Mouse (Mus musculus) stomach, embryonic 14.5 days (tissue): ENCODE measurements around the gene Clec12b. TPM values are rescaled to one million over a fixed set of nuclear protein-coding genes. Genes with fewer than 3 reads are reported as not detected.

ENCODE experiments used
- ATAC-seq: fragments of 200-750 bp; cut with Nextera tagmentation; 2 replicates; pipeline ENCODE4 v1.8.0; 2017; ENCODE audit warnings: low read depth, moderate TSS enrichment; ENCODE audit not compliant: insufficient number of reproducible peaks, insufficient read depth, low FRiP score
- H3K27ac ChIP-seq: fragments of 300-500 bp; sonication (generic); 2 replicates; pipeline ENCODE4 v1.5.1; 2014; ENCODE audit warnings: mild to moderate bottlenecking, low read length, moderate library complexity, mixed read lengths
- H3K27me3 ChIP-seq: fragments of 300-500 bp; sonication (generic); 2 replicates; pipeline ENCODE4 v1.6.1; 2014; ENCODE audit warnings: low read length, control low read depth, mixed read lengths; ENCODE audit not compliant: control insufficient read depth, insufficient read depth
- H3K36me3 ChIP-seq: fragments of 300-500 bp; sonication (generic); 2 replicates; pipeline ENCODE4 v1.6.1; 2014; ENCODE audit warnings: mild to moderate bottlenecking, control low read depth, low read length, moderate library complexity, mixed read lengths; ENCODE audit not compliant: control insufficient read depth, insufficient read depth
- H3K4me1 ChIP-seq: fragments of 300-500 bp; sonication (generic); 2 replicates; pipeline ENCODE4 v1.6.1; 2014; ENCODE audit warnings: low read length, control low read depth, mixed read lengths; ENCODE audit not compliant: control insufficient read depth, insufficient read depth
- H3K4me2 ChIP-seq: fragments of 300-500 bp; sonication (generic); replicated peaks from 2 replicates; pipeline ENCODE4 v1.6.1; 2014; ENCODE audit warnings: low read depth, low read length, control low read depth
- H3K4me3 ChIP-seq: fragments of 300-500 bp; sonication (generic); 2 replicates; pipeline ENCODE4 v1.5.1; 2014; ENCODE audit warnings: low read depth, low read length, control low read depth
- H3K9ac ChIP-seq: fragments of 300-500 bp; sonication (generic); replicated peaks from 2 replicates; pipeline ENCODE4 v1.6.1; 2014; ENCODE audit warnings: low read depth, mild to moderate bottlenecking, control low read depth, low read length, moderate library complexity, mixed read lengths
- H3K9me3 ChIP-seq: fragments of 300-500 bp; sonication (generic); 2 replicates; pipeline ENCODE4 v1.6.1; 2016; ENCODE audit warnings: low read depth, low read length, control low read depth; ENCODE audit not compliant: control insufficient read depth
- WGBS: fragments of 180-500 bp; shearing (Covaris S2); extraction: QIAGEN DNeasy Blood & Tissue Kit; methylation state at CpG from one replicate; pipeline ENCODE4 v1.1.7; 2014; 5-methylcytosine and 5-hydroxymethylcytosine counted together
- polyA plus RNA-seq: library from polyadenylated mRNA; unstranded; fragments of >200 nt; fragmentation: Nextera tagmentation; extraction: Ambion mirVana; gene quantifications from 2 replicates; pipeline ENCODE4 v1.2.1, GENCODE M21; 2014

The Clec12b gene
- not detected in 2 replicates for polyA plus RNA-seq

GRCm38 (mm10) chr6:129385774-129386173 is at the start of gene Clec12b:
Gene Clec12b (minus strand): TSS chr6:129385874.
- WGBS, result 73% methylated on average over 2 of the region's 2 CpGs
- ATAC-seq, result no peak
- no peaks in the 10 kb centered on the region for H3K9me3 ChIP-seq
- H3K4me1 ChIP-seq, result 0 out of 2 replicates have a peak, but pooled peaks cover 3% of the 10 kb centered on the region
- H3K4me2 ChIP-seq, result no peak within 1 kb of the TSS
- no peaks in the 10 kb centered on the region for H3K36me3 ChIP-seq
- H3K27ac ChIP-seq, result no peak within 1 kb of the TSS
- no peak within 1 kb of the TSS for H3K4me3 ChIP-seq
- H3K9ac ChIP-seq, result no peak within 1 kb of the TSS
- no peaks in the 10 kb centered on the region for H3K27me3 ChIP-seq

DNA sequence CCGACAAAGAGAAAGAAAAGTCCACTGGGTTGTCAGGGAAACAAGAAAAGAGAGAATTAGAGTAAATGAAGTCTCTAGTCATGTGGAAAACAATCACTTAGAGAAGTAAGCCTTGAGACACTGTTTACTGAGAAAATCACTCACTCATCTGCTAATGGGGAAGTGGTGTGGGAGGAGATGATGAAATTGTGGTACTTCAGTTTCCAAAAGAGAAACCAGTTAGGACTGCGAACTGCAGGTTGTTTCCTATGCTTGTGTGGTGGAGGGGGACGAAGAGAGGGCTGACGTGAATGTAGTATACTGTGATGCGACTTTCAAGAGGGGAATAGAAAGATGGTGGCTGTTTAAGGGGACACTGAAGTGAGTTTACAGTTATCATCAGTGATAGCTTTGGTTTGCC is 48.6 kb upstream of the Clec12b start:
- Histone ChIP-seq H3K27me3 (no peaks in the 10 kb centered on the region), H3K9me3 (no peaks in the 10 kb centered on the region), H3K4me3 (no peak overlapping the region), H3K36me3 (no peaks in the 10 kb centered on the region), H3K27ac (no peak overlapping the region), H3K9ac (no peak overlapping the region), H3K4me2 (no peak overlapping the region), H3K4me1 (no peaks in the 10 kb centered on the region)
- no peak for ATAC-seq
- WGBS, result 79% methylated on average over 5 of the region's 5 CpGs

DNA sequence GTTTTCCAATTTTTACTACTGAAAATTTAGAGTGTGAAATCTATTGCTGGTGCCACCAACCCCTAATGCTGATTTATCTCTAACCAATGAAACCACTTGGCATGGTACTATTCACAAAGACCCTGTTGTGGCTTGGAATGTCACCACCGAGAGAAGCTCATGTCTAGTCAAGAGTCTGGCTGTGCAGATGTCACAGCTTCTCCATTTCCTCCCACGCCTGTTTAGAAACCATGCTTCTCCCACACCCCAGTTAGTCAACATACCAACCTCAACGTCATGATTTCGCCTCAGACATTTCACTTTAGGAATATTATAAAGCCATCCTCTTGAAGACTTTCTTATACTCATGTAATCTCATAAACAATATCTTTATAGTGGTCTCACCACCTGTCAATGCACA is 41.6 kb upstream of the Clec12b start:
- ATAC-seq, result no peak
- H3K4me1 ChIP-seq, result peaks cover 8% of the 10 kb centered on the region; the same call in 1 of the 2 replicates
- H3K4me3 ChIP-seq, result no peak overlapping the region
- no peak overlapping the region for H3K9ac ChIP-seq
- no peaks in the 10 kb centered on the region for H3K9me3 ChIP-seq
- no peak overlapping the region for H3K4me2 ChIP-seq
- H3K27me3 ChIP-seq, result no peaks in the 10 kb centered on the region
- no peak overlapping the region for H3K27ac ChIP-seq
- no peaks in the 10 kb centered on the region for H3K36me3 ChIP-seq
- WGBS, result 77% methylated on average over 4 of the region's 4 CpGs

GRCm38 (mm10) chr6:129425812-129426211 is 40.1 kb upstream of the Clec12b start:
- ATAC-seq, result no peak
- H3K27ac ChIP-seq, result no peak overlapping the region
- WGBS, result 42% methylated on average over 5 of the region's 5 CpGs

GRCm38 (mm10) chr6:129425217-129425616 is 39.5 kb upstream of the Clec12b start:
- no peak overlapping the region for H3K4me3 ChIP-seq
- no peak overlapping the region for H3K4me2 ChIP-seq
- peaks cover 8% of the 10 kb centered on the region; the same call in 1 of the 2 replicates for H3K4me1 ChIP-seq
- WGBS, result 53% methylated on average over 5 of the region's 5 CpGs
- no peak overlapping the region for H3K9ac ChIP-seq
- no peaks in the 10 kb centered on the region for H3K27me3 ChIP-seq
- H3K27ac ChIP-seq, result no peak overlapping the region
- ATAC-seq, result no peak
- no peaks in the 10 kb centered on the region for H3K9me3 ChIP-seq
- no peaks in the 10 kb centered on the region for H3K36me3 ChIP-seq

More at GRCm38 (mm10) chr6:129425812-129426211, 40.1 kb upstream of the Clec12b start:
- peaks cover 8% of the 10 kb centered on the region; the same call in 1 of the 2 replicates for H3K4me1 ChIP-seq
- no peaks in the 10 kb centered on the region for H3K27me3 ChIP-seq
- no peaks in the 10 kb centered on the region for H3K36me3 ChIP-seq
- H3K4me2 ChIP-seq, result no peak overlapping the region
- no peak overlapping the region for H3K4me3 ChIP-seq
- H3K9me3 ChIP-seq, result no peaks in the 10 kb centered on the region
- H3K9ac ChIP-seq, result no peak overlapping the region

DNA sequence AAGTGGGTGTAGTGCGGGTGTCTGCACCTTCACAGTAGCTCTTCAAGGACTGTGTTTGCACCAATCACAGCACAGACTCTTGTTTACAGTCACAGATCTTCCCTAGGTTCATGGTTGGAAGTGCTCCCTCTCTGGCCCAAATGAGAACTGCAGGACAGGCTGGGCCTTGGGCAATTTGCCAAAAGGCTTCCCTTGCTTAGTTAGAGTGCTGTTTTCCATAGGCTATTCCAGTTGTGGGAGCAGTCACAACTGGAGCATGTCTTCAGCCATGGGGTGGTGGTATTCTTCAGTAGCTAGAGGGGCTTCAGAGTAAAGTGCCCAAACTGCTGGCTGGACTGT is 38.0 kb upstream of the Clec12b start:
- Histone ChIP-seq H3K4me2 (no peak overlapping the region), H3K4me3 (no peak overlapping the region), H3K9me3 (no peaks in the 10 kb centered on the region), H3K36me3 (no peaks in the 10 kb centered on the region), H3K4me1 (peaks cover 8% of the 10 kb centered on the region; the same call in 1 of the 2 replicates), H3K27me3 (no peaks in the 10 kb centered on the region), H3K27ac (0 out of 2 replicates have a peak overlapping the region, but pooled peaks have one; percentile 33), H3K9ac (no peak overlapping the region)
- peak; percentile 56; the same call in 1 of the 2 replicates for ATAC-seq
- WGBS, result 25% methylated on average over 1 of the region's 1 CpGs

GRCm38 (mm10) chr6:129423040-129423733 is 37.5 kb upstream of the Clec12b start:
- Histone ChIP-seq H3K36me3 (no peaks in the 10 kb centered on the region), H3K27me3 (no peaks in the 10 kb centered on the region), H3K9ac (no peak overlapping the region), H3K4me1 (peaks cover 8% of the 10 kb centered on the region; the same call in 1 of the 2 replicates), H3K4me3 (no peak overlapping the region), H3K4me2 (no peak overlapping the region), H3K9me3 (no peaks in the 10 kb centered on the region), H3K27ac (peak overlapping the region; percentile 33; the same call in 1 of the 2 replicates)
- WGBS, result 51% methylated on average over 4 of the region's 4 CpGs
- ATAC-seq, result peak; percentile 68; the same call in 1 of the 2 replicates

DNA sequence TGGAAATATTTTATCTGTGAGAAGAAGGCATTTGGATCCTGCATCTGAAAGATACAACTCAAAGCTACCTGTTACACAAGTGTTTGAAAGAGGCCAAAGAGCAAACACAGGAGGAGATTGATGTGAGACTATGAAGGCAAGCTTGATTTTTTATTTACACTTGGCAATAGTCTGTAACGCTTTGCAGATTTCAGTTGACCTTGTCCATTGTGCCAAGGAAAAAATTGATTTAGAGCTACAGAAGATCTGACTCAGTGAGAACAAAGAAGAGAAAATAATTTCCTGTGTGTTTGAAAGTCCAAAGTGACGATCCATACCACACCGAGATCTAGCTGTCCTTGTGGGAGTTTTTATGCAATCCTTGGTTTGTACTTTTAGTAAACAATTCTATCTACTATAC is 36.6 kb upstream of the Clec12b start:
- H3K27ac ChIP-seq, result no peak overlapping the region
- H3K9ac ChIP-seq, result no peak overlapping the region
- no peaks in the 10 kb centered on the region for H3K36me3 ChIP-seq
- no peak overlapping the region for H3K4me3 ChIP-seq
- H3K27me3 ChIP-seq, result no peaks in the 10 kb centered on the region
- ATAC-seq, result no peak
- H3K4me2 ChIP-seq, result no peak overlapping the region
- H3K9me3 ChIP-seq, result no peaks in the 10 kb centered on the region
- WGBS, result 40% methylated on average over 3 of the region's 3 CpGs
- peaks cover 8% of the 10 kb centered on the region; the same call in 1 of the 2 replicates for H3K4me1 ChIP-seq
